Mouse (Mus musculus): Measurements from ENCODE around the gene Spen. TPM values are rescaled to one million over a fixed set of nuclear protein-coding genes. Genes with fewer than 3 reads are reported as not detected.

The Spen gene
- total RNA-seq, 1 experiment, result 58.6 TPM

- peaks cover 4% of the 10 kb centered on the region; the same call in 1 of the 2 replicates for H3K36me3 ChIP-seq (ENCODE audit: control insufficient read depth, insufficient read depth, low read length, poor library complexity, severe bottlenecking)
- in situ Hi-C loops (cut with MboI; ENCODE audit: low sequenced_read_pairs in 2 of 2, unreplicated experiment in 2 of 2), result no loop called here
- TF ChIP-seq ZNF384 (IDR thresholded peaks at IDR 0.05; ENCODE audit: low read depth, low read length) (no peak), MAFK (IDR thresholded peaks at IDR 0.05; ENCODE audit: insufficient read depth, low read depth, low read length) (no peak), HCFC1 (IDR thresholded peaks at IDR 0.05; ENCODE audit: borderline replicate concordance, insufficient read depth, low read length) (no peak), ZC3H11A (IDR thresholded peaks at IDR 0.05; ENCODE audit: borderline replicate concordance, low read depth, low read length) (no peak), CHD2 (IDR thresholded peaks at IDR 0.05; ENCODE audit: low read depth, low read length) (no peak)
- H3K9me3 ChIP-seq (ENCODE audit: control insufficient read depth, insufficient read depth, low read depth, low read length), result no peaks in the 10 kb centered on the region
- no peak for DNase-seq (ENCODE audit: low read depth, low spot score)
- peaks cover 4 to 21% of the 10 kb centered on the region in 2 experiments; a peak in 2 of 4 replicates for H3K4me1 ChIP-seq (ENCODE audit: control insufficient read depth in 2 of 2, insufficient read depth in 2 of 2, low read length in 2 of 2, poor library complexity in 1 of 2)
- H3K27ac ChIP-seq (ENCODE audit: insufficient read depth, low read depth, low read length, poor library complexity, severe bottlenecking), result no peak overlapping the region
- no peak overlapping the region for H3K9ac ChIP-seq (ENCODE audit: insufficient read depth, low read depth, low read length, poor library complexity, severe bottlenecking)
- no peak overlapping the region for H3K4me3 ChIP-seq (ENCODE audit: insufficient read depth in 1 of 2, low read depth in 1 of 2, low read length in 2 of 2, poor library complexity in 1 of 2, severe bottlenecking in 1 of 2)
Observed at GRCm38 (mm10) chr4:141528938-141529337, 9.5 kb downstream of the Spen start.

- H3K36me3 ChIP-seq (ENCODE audit: control insufficient read depth, insufficient read depth, low read length, poor library complexity, severe bottlenecking), result peaks cover 5% of the 10 kb centered on the region
- no peak overlapping the region for H3K4me3 ChIP-seq (ENCODE audit: insufficient read depth in 1 of 2, low read depth in 1 of 2, low read length in 2 of 2, poor library complexity in 1 of 2, severe bottlenecking in 1 of 2)
- H3K27ac ChIP-seq (ENCODE audit: insufficient read depth, low read depth, low read length, poor library complexity, severe bottlenecking), result no peak overlapping the region
- no peak for DNase-seq (ENCODE audit: low read depth, low spot score)
- TF ChIP-seq ZC3H11A (IDR thresholded peaks at IDR 0.05; ENCODE audit: borderline replicate concordance, low read depth, low read length), result no peak
- TF ChIP-seq HCFC1 (IDR thresholded peaks at IDR 0.05; ENCODE audit: borderline replicate concordance, insufficient read depth, low read length), result no peak
- no peak for TF ChIP-seq MAFK (IDR thresholded peaks at IDR 0.05; ENCODE audit: insufficient read depth, low read depth, low read length)
- no peak for TF ChIP-seq CHD2 (IDR thresholded peaks at IDR 0.05; ENCODE audit: low read depth, low read length)
- TF ChIP-seq ZNF384 (IDR thresholded peaks at IDR 0.05; ENCODE audit: low read depth, low read length), result no peak
- in situ Hi-C loops (cut with MboI; ENCODE audit: low sequenced_read_pairs in 2 of 2, unreplicated experiment in 2 of 2), result no loop called here
- H3K4me1 ChIP-seq (ENCODE audit: control insufficient read depth in 2 of 2, insufficient read depth in 2 of 2, low read length in 2 of 2, poor library complexity in 1 of 2), result peaks cover 3 to 15% of the 10 kb centered on the region in 2 experiments; a peak in 1 of 4 replicates
- no peak overlapping the region for H3K9ac ChIP-seq (ENCODE audit: insufficient read depth, low read depth, low read length, poor library complexity, severe bottlenecking)
- H3K9me3 ChIP-seq (ENCODE audit: control insufficient read depth, insufficient read depth, low read depth, low read length), result no peaks in the 10 kb centered on the region
Observed at GRCm38 (mm10) chr4:141526936-141527650, 11.3 kb downstream of the Spen start.

- no peak overlapping the region for H3K4me3 ChIP-seq (ENCODE audit: insufficient read depth in 1 of 2, low read depth in 1 of 2, low read length in 2 of 2, poor library complexity in 1 of 2, severe bottlenecking in 1 of 2)
- H3K36me3 ChIP-seq (ENCODE audit: control insufficient read depth, insufficient read depth, low read length, poor library complexity, severe bottlenecking), result peaks cover 11% of the 10 kb centered on the region
- no peak for TF ChIP-seq ZC3H11A (IDR thresholded peaks at IDR 0.05; ENCODE audit: borderline replicate concordance, low read depth, low read length)
- TF ChIP-seq ZNF384 (IDR thresholded peaks at IDR 0.05; ENCODE audit: low read depth, low read length), result no peak
- no peak for TF ChIP-seq HCFC1 (IDR thresholded peaks at IDR 0.05; ENCODE audit: borderline replicate concordance, insufficient read depth, low read length)
- TF ChIP-seq MAFK (IDR thresholded peaks at IDR 0.05; ENCODE audit: insufficient read depth, low read depth, low read length), result no peak
- no peak for TF ChIP-seq CHD2 (IDR thresholded peaks at IDR 0.05; ENCODE audit: low read depth, low read length)
- H3K27ac ChIP-seq (ENCODE audit: insufficient read depth, low read depth, low read length, poor library complexity, severe bottlenecking), result no peak overlapping the region
- no peak overlapping the region for H3K9ac ChIP-seq (ENCODE audit: insufficient read depth, low read depth, low read length, poor library complexity, severe bottlenecking)
- in situ Hi-C loops (cut with MboI; ENCODE audit: low sequenced_read_pairs in 2 of 2, unreplicated experiment in 2 of 2), result no loop called here
- H3K9me3 ChIP-seq (ENCODE audit: control insufficient read depth, insufficient read depth, low read depth, low read length), result no peaks in the 10 kb centered on the region
- H3K4me1 ChIP-seq (ENCODE audit: control insufficient read depth in 2 of 2, insufficient read depth in 2 of 2, low read length in 2 of 2, poor library complexity in 1 of 2), result peaks cover 3 to 13% of the 10 kb centered on the region in 2 experiments; a peak in 1 of 4 replicates
- DNase-seq (ENCODE audit: low read depth, low spot score), result no peak
Observed at GRCm38 (mm10) chr4:141525940-141526339, 12.5 kb downstream of the Spen start.

GRCm38 (mm10) chr4:141524658-141525057 is 13.7 kb downstream of the Spen start:
- H3K9ac ChIP-seq (ENCODE audit: insufficient read depth, low read depth, low read length, poor library complexity, severe bottlenecking), result no peak overlapping the region
- H3K27ac ChIP-seq (ENCODE audit: insufficient read depth, low read depth, low read length, poor library complexity, severe bottlenecking), result no peak overlapping the region
- H3K9me3 ChIP-seq (ENCODE audit: control insufficient read depth, insufficient read depth, low read depth, low read length), result no peaks in the 10 kb centered on the region
- in situ Hi-C loops (cut with MboI; ENCODE audit: low sequenced_read_pairs in 2 of 2, unreplicated experiment in 2 of 2), result no loop called here
- no peak for DNase-seq (ENCODE audit: low read depth, low spot score)
- no peak for TF ChIP-seq CHD2 (IDR thresholded peaks at IDR 0.05; ENCODE audit: low read depth, low read length)
- H3K4me1 ChIP-seq (ENCODE audit: control insufficient read depth in 2 of 2, insufficient read depth in 2 of 2, low read length in 2 of 2, poor library complexity in 1 of 2), result peaks cover 3 to 9% of the 10 kb centered on the region in 2 experiments; a peak in 1 of 4 replicates
- peaks cover 15% of the 10 kb centered on the region for H3K36me3 ChIP-seq (ENCODE audit: control insufficient read depth, insufficient read depth, low read length, poor library complexity, severe bottlenecking)
- no peak overlapping the region for H3K4me3 ChIP-seq (ENCODE audit: insufficient read depth in 1 of 2, low read depth in 1 of 2, low read length in 2 of 2, poor library complexity in 1 of 2, severe bottlenecking in 1 of 2)
